Mouse (Mus musculus) right cerebral cortex, postnatal 4 days (tissue): ENCODE results near the gene Dhrs7b.
A peak's percentile ranks its signal among the peaks of the same experiment; 100 is the strongest.
"Not testable (repeated sequence)": the region's sequence is repeated elsewhere in the genome, so short reads cannot be mapped to it uniquely, and the experiment has no call there.

Experiments
- DNase-seq: peaks from one replicate; pipeline ENCODE4 v3.0.0-alpha.2; 2022

The Dhrs7b gene

DNA sequence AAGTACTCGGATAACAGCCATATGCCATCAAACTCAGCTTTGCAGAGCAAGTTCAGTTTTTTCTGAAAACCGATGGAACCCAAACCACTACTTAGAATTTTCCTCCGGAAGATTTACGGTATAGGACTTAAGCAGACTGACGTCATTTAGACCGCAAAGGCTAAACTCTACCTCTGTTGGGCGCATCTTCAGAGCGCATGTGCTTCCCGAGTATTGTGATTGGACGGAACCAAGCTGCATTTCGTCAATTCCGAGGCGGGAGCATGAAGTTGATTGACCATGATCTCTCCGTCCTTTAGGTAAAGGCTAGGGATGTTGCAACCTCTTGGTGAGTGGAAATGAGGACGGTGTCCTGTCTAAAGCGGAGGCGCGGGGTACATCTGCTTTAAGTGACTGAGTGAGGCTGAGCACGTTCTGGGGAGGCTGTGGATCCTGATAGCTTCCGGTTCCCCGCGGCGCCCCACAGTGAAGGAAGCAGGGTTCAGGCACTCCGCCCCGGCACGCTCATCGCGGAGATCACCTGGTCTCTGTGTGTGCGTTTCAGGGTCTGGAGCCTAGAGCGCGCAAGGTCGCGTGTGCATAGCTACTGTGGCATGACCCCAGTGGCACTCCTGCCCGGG lies at the start of gene Dhrs7b:
Gene Dhrs7b (plus strand): TSS at position 199 of the 620 bp plus-strand sequence.
- DNase-seq: peak; percentile 63

DNA sequence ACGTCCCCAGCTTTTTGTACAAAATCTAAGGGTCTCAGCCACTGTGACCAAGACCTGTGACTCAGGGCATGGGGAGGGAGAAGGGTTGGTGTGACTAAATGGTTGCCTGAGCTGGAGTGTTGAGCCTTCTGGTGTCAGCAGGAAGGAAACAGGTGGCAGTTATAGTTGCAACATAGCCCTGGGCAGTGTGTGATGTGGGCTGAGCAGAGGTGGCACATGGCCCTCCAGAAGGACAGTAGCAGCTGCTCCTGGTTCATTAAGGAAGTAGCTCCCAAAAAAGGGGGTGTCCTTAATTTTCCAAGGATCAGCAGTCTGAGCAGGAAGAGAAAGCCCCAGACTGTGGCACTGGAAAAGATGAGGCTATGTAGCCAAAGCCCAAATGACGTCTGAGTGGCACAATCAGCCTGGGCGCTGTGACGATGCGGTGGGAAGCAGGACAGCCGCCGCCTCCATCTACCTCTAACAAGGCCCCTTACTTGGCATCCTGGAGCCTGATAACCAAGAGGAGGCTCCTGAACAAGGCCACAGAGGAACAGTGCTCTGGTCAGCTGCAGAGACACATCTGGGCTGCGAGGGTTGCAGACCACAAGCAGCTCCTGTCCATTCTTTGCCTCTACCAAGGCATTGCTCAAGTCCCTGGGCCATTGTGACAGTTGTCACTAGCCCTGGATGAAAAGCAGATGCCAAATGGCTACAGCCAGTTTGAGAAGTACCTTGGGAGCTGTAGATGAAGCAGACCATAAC lies 46.1 kb upstream of the Dhrs7b start:
- no peak for DNase-seq

GRCm38 (mm10) chr11:60787595-60787994 lies 42.8 kb upstream of the Dhrs7b start:
- DNase-seq: no peak

DNA sequence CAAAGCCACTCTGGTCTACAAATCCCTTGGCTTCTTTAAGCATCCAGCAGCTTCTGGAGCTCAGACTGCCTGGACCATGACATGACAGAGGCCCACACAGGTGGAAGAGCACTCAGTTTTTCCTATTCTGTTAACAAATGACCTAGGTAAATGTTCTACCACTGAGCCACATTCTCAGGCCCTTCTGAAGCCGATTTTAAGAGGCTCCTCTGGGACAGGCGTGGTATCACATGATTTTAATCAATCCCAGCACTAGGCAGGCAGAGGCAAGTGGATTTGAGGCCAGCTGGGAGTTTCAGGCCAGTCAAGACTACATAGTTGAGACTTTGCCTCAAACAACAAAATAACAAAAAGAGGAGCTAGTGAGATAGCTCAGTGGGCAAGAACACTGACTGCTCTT lies 40.0 kb upstream of the Dhrs7b start:
- no peak for DNase-seq

GRCm38 (mm10) chr11:60796342-60796741 lies 34.1 kb upstream of the Dhrs7b start:
- no peak for DNase-seq

GRCm38 (mm10) chr11:60799977-60800376 lies 30.5 kb upstream of the Dhrs7b start:
- no peak for DNase-seq

GRCm38 (mm10) chr11:60800892-60801291 lies 29.5 kb upstream of the Dhrs7b start:
- DNase-seq: no peak

- DNase-seq: peak; percentile 16
These were observed 22.0 kb upstream of the Dhrs7b start for GRCm38 (mm10) chr11:60808286-60809070.

DNA sequence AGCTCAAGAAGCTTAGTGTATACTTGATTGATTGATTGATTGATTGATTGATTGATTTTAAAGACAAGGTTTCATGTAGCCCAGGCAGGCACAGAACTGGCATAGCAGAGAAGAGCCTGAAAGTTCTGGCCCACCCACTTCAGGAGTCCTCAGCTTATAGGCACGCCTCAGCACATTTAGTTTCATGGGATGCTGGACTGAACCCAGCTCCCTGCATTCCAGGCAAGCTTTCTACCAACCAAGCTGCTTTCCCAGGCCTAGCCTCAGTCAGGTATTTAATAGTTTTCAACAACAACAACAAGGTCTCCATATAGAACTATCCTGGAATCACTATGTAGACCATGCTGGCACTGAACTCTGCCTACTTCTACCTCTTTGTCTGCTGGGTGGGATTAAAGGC lies 20.9 kb upstream of the Dhrs7b start:
- DNase-seq: no peak

DNA sequence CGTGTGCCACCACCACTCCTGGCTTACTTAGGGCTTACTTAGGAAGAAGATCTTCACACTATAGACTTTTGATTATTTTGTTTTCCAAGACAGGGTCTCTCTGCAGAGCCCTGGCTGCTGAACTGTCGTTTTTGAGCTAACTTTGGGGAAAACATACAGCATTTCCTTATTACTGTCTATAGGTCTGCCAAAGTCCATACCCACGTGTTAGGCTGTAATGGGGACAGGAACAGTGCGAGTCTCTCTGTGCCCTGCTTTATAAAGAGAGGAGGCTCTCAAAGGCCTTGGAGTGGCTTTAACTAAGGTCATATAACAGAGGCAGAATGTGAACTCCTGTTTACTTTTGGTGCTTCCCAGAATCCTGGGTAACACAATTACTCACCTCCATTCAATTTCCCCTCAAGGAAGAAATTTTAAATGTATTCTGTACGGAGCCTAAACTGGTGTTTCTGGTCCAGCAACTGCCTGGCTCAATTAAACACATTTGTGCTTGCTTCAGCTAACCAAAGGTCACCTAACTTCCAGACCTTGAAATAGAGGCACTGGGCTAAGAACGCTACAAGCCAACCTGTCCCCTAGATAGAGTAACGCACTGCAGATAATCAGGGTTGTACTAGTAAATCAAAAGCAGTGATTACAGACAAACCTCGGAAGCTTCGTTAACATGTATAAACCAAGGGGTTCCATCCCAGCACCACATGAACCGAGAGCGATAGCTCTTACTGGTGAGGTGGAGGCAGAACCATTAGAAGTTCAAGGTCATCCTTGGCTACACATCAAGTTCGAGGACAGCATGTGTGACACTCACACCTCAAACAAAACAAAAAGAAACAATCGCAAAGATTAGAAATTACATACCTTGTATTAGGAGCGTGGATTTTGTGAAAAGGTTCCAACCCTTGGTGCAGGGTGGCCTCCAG lies 20.1 kb upstream of the Dhrs7b start:
- no peak for DNase-seq

DNA sequence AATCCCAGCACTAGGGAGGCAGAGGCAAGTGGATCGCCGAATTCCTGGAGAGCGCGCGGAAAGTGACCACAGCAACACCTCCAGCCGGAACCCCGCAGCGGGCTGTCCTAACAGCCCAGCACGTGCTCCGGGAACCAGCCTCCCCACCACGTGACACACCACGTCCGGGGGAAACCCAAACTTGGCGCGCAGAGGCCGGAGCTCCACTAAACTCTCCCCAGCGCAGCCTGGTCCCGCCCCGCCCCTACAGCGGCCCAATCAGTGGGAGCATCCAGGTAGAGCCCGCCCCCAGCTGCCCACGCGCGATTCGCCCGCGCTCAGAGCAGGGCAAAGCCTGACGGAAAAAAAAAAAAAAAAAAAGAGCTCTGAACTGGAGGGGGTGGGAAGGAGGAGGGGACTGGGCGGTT lies 19.4 kb upstream of the Dhrs7b start:
- peak; percentile 90 for DNase-seq

- DNase-seq: not testable (repeated sequence)
These were observed 18.8 kb upstream of the Dhrs7b start, which contains the start of gene Shmt1 for GRCm38 (mm10) chr11:60811618-60812017. TSS of gene Shmt1 (minus strand) at chr11:60811718.

DNA sequence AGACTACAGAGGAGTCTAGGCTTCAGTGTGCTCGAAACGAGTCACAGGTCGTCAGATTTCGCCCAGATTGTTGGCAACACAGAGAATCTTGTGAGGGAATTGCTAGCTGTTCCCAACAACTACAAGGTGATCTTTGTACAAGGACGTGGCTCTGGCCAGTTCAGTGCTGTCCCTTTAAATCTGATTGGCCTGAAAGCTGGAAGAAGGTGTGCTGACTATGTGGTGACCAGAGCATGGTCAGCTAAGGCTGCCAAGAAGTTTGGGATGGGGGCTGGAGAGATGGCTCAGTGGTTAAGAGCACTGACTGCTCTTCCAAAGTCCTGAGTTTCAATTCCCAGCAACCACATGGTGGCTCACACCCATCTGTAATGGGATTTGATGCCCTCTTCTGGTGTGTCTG lies 14.0 kb upstream of the Dhrs7b start:
- no peak for DNase-seq

DNA sequence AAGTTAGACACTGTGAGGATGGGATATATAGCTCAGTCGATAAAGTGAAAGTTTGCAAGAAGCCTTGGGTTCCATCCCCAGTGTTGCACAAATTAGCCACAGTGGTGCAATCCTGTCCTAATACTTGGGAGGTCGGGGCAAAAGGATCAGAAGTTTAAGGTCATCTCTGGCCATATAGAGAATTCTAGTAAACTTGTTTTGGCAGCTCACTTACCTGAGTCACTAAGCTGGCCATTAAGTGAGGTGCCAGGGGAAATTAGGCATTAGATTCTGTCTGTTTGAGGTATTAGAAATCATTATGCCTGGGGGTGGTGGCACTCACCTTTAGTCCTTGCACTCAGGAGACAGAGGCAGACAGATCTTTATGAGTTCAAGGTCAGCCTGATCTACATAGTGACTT lies 6.7 kb upstream of the Dhrs7b start:
- DNase-seq: no peak

GRCm38 (mm10) chr11:60825191-60825590 lies 5.2 kb upstream of the Dhrs7b start:
- no peak for DNase-seq

DNA sequence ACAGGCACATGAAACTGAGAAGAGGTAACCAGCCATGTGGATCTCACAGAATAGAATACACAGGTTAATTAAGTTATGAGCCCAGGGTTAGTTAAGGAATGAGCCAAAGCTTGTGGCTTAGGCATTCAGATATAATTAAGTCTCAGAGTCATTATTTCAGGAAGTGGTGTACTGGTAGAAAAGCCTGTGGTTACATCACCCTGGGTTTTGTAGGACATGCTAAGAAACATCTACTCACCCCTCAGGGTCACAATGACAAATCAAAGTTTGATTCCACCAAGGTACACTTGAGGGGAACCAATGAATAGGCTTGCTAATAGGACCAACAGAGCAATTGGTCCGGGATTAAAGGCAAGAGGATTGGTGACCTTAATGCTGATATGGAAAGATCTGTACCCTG lies 3.7 kb upstream of the Dhrs7b start:
- no peak for DNase-seq

- DNase-seq: no peak
These were observed 3.0 kb upstream of the Dhrs7b start for GRCm38 (mm10) chr11:60827241-60827945.

- DNase-seq: no peak
These were observed 1.5 kb upstream of the Dhrs7b start for GRCm38 (mm10) chr11:60828903-60829302.

DNA sequence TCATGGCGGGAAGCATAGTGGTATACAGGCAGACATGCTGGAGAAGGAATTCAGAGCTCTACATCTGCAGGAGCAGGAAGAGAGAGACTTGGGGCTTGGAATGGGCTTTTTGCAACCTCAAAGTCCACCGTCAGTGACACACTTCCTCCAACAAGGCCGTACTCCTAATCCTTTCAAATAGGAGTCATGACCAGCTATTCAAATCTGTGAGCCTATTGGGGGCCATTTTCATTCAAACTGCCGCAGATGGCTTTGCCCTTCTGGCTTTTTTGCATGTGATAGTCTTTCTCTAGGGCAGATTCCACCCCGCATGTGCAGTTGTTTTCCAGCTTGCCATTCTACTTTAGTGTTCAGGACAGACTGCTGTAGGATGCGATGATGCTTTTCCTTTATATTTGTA lies 6.5 kb downstream of the Dhrs7b start:
- DNase-seq: no peak

- no peak for DNase-seq
These were observed 7.4 kb downstream of the Dhrs7b start for GRCm38 (mm10) chr11:60837644-60838406.
